Mouse (Mus musculus) kidney, embryonic 14.5 days (tissue): ENCODE results near the gene Gm9918. TPM values are rescaled to one million over a fixed set of nuclear protein-coding genes. Genes with fewer than 3 reads are reported as not detected.
A peak's percentile ranks its signal among the peaks of the same experiment; 100 is the strongest.
"Not testable (repeated sequence)": the region's sequence is repeated elsewhere in the genome, so short reads cannot be mapped to it uniquely, and the experiment has no call there.

Experiments
- ATAC-seq: fragments of 200-750 bp; cut with Nextera tagmentation; 2 replicates; pipeline ENCODE4 v1.8.0; 2017; ENCODE audit warnings: moderate number of reproducible peaks, mild to moderate bottlenecking, moderate TSS enrichment, moderate library complexity; ENCODE audit not compliant: low FRiP score, low TSS enrichment
- H3K27ac ChIP-seq: fragments of 300-500 bp; sonication (generic); 2 replicates; pipeline ENCODE4 v1.5.1; 2014; ENCODE audit warnings: low read depth, mild to moderate bottlenecking, low read length, moderate library complexity, mixed read lengths
- H3K27me3 ChIP-seq: fragments of 300-500 bp; sonication (generic); 2 replicates; pipeline ENCODE4 v1.6.1; 2014; ENCODE audit warnings: mild to moderate bottlenecking, low read length; ENCODE audit not compliant: control insufficient read depth, insufficient read depth
- H3K36me3 ChIP-seq: fragments of 300-500 bp; sonication (generic); 2 replicates; pipeline ENCODE4 v1.6.1; 2014; ENCODE audit warnings: low read length, mixed read lengths; ENCODE audit not compliant: control insufficient read depth, insufficient read depth
- H3K4me1 ChIP-seq: fragments of 300-500 bp; sonication (generic); 2 replicates; pipeline ENCODE4 v1.6.1; 2014; ENCODE audit warnings: low read length, mixed read lengths; ENCODE audit not compliant: control insufficient read depth, insufficient read depth
- H3K4me2 ChIP-seq: fragments of 300-500 bp; sonication (generic); replicated peaks from 2 replicates; pipeline ENCODE4 v1.6.1; 2014; ENCODE audit warnings: low read depth, mild to moderate bottlenecking, low read length
- H3K4me3 ChIP-seq: fragments of 300-500 bp; sonication (generic); 2 replicates; pipeline ENCODE4 v1.5.1; 2014; ENCODE audit warnings: mild to moderate bottlenecking, low read length
- H3K9ac ChIP-seq: fragments of 300-500 bp; sonication (generic); 2 replicates; pipeline ENCODE4 v1.6.1; 2014; ENCODE audit warnings: low read depth, mild to moderate bottlenecking, low read length, moderate library complexity
- H3K9me3 ChIP-seq: fragments of 300-500 bp; sonication (generic); 2 replicates; pipeline ENCODE4 v1.6.1; 2016; ENCODE audit warnings: low read length; ENCODE audit not compliant: control insufficient read depth
- WGBS: fragments of 180-500 bp; shearing (Covaris S2); extraction: QIAGEN DNeasy Blood & Tissue Kit; methylation state at CpG from one replicate; pipeline ENCODE4 v1.1.7; 2014; 5-methylcytosine and 5-hydroxymethylcytosine counted together
- polyA plus RNA-seq: library from polyadenylated mRNA; unstranded; fragments of >200 nt; fragmentation: Nextera tagmentation; extraction: Ambion mirVana; gene quantifications from 2 replicates; pipeline ENCODE4 v1.2.1, GENCODE M21; 2014

The Gm9918 gene
- polyA plus RNA-seq, result 0.37 and 0.84 TPM in 2 replicates

DNA sequence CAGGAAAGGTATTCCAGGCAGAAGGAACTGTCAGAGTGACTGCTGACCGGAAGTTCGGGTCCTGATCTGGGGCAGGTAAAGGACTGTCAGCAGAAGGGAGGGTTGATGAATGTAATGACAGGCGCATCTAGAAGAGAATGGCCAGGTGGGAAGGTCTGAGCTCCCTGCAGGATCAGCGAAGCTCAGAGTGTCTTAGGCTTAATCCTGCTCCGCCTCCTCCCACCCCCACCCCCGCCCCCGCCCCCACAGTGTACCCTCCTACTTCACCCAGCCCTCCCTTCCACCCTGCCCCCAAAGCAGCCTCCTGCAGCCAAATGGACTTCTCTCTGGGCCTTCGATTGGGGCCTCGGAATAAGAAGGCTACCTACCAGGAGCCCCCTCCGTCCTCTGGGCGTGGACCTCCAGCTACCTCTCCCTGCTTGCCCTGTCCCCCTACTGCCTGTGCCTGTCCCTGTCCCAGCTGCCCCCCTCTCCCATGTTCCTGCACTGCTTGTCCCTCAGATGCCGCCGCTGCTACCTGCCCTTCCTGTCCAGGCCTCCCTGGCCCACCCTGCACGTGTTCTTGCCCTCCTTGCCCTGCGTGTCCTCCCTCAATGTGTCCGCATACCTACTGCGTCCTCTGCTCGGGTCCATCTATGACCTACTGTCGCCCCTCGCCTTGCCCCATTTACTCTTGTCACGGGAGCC is at the start of gene Gm9918:
Gene Gm9918 (plus strand): TSS at position 290 of the 687 bp plus-strand sequence.
- H3K36me3 ChIP-seq, result no peaks in the 10 kb centered on the region
- peak within 1 kb of the TSS; percentile 47 for H3K4me2 ChIP-seq
- peak; percentile 69 for ATAC-seq
- no peak within 1 kb of the TSS for H3K27ac ChIP-seq
- peaks cover 10% of the 10 kb centered on the region for H3K4me1 ChIP-seq
- H3K27me3 ChIP-seq, result no peaks in the 10 kb centered on the region
- no peaks in the 10 kb centered on the region for H3K9me3 ChIP-seq
- peak within 1 kb of the TSS; percentile 26 for H3K4me3 ChIP-seq
- peak within 1 kb of the TSS; percentile 47; the same call in 1 of the 2 replicates for H3K9ac ChIP-seq
- WGBS, result 6% methylated on average over 20 of the region's 21 CpGs

DNA sequence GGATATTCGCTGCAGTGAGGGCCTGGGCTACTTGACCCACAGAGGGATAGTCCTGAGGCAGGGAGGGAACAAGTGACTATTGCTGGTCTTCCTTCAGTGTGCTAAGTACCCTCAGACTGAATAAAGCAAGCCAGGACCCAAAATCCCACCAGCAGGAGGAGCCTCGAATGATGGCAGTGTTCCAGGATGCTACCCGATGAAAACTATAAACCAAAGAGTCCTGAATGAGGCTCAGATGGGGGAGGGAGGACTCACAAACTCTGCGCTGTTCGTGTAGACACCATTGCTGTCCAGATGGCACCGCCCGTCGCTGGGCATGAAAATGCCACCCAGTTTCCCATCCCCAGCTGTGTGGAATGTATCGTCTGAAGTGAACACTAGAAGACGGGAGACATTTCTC is 48.0 kb upstream of the Gm9918 start:
- H3K27ac ChIP-seq, result no peak overlapping the region
- no peaks in the 10 kb centered on the region for H3K36me3 ChIP-seq
- no peak overlapping the region for H3K4me3 ChIP-seq
- no peak overlapping the region for H3K4me2 ChIP-seq
- peaks cover 8% of the 10 kb centered on the region; the same call in 1 of the 2 replicates for H3K27me3 ChIP-seq
- WGBS, result 61% methylated on average over 10 of the region's 10 CpGs
- H3K9ac ChIP-seq, result no peak overlapping the region
- no peaks in the 10 kb centered on the region for H3K9me3 ChIP-seq
- ATAC-seq, result no peak
- 0 out of 2 replicates have a peak, but pooled peaks cover 4% of the 10 kb centered on the region for H3K4me1 ChIP-seq

GRCm38 (mm10) chr15:102224186-102224991 is 46.0 kb upstream of the Gm9918 start:
- Histone ChIP-seq H3K9ac (peak overlapping the region; percentile 25), H3K4me1 (0 out of 2 replicates have a peak, but pooled peaks cover 4% of the 10 kb centered on the region), H3K27ac (no peak overlapping the region), H3K4me3 (peak overlapping the region; percentile 45), H3K36me3 (no peaks in the 10 kb centered on the region), H3K27me3 (peaks cover 8% of the 10 kb centered on the region; the same call in 1 of the 2 replicates), H3K4me2 (peak overlapping the region; percentile 86), H3K9me3 (no peaks in the 10 kb centered on the region)
- peak; percentile 88 for ATAC-seq
- WGBS, result 3% methylated on average over 43 of the region's 43 CpGs

DNA sequence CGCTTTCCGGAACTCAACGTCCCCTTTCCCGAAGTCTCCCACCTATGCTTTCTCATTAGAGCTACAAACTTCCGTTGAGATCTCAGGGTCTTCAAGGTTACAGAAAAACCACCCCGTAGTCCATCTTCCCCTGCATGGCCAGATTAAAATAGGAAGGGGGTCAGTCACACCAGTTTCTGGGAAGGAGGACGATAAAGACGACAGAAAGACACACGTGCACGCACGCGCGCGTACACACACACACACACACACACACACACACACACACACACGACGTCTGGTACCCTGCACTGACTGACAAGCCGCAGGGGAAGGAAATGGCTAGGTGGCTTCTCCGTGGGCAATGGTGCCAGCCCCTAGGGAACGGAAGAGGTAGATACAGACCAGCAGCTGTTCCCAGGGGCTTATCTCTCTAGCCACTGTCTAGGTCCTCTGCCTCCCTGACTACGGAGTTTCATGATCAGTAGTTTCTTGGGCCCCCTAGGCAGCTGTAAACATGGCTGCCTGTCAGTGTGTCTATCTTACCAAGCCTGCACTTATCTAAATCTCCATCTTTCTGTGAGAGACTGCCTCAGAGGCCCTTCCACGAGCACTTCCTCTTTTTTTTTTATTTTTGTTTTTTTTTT is 45.3 kb upstream of the Gm9918 start:
- peaks cover 8% of the 10 kb centered on the region; the same call in 1 of the 2 replicates for H3K27me3 ChIP-seq
- H3K9ac ChIP-seq, result peak overlapping the region; percentile 25; the same call in 1 of the 2 replicates
- no peak for ATAC-seq
- H3K4me3 ChIP-seq, result peak overlapping the region; percentile 45
- H3K4me1 ChIP-seq, result 0 out of 2 replicates have a peak, but pooled peaks cover 4% of the 10 kb centered on the region
- peak overlapping the region; percentile 86 for H3K4me2 ChIP-seq
- WGBS, result 13% methylated on average over 21 of the region's 21 CpGs
- H3K27ac ChIP-seq, result no peak overlapping the region
- no peaks in the 10 kb centered on the region for H3K36me3 ChIP-seq
- no peaks in the 10 kb centered on the region for H3K9me3 ChIP-seq

GRCm38 (mm10) chr15:102225619-102226018 is 44.7 kb upstream of the Gm9918 start:
- not testable (repeated sequence) for ATAC-seq, H3K27ac ChIP-seq, H3K9ac ChIP-seq, H3K36me3 ChIP-seq, H3K9me3 ChIP-seq, H3K4me1 ChIP-seq, H3K4me2 ChIP-seq, H3K4me3 ChIP-seq, H3K27me3 ChIP-seq
- WGBS, result 67% methylated on average over 6 of the region's 6 CpGs

DNA sequence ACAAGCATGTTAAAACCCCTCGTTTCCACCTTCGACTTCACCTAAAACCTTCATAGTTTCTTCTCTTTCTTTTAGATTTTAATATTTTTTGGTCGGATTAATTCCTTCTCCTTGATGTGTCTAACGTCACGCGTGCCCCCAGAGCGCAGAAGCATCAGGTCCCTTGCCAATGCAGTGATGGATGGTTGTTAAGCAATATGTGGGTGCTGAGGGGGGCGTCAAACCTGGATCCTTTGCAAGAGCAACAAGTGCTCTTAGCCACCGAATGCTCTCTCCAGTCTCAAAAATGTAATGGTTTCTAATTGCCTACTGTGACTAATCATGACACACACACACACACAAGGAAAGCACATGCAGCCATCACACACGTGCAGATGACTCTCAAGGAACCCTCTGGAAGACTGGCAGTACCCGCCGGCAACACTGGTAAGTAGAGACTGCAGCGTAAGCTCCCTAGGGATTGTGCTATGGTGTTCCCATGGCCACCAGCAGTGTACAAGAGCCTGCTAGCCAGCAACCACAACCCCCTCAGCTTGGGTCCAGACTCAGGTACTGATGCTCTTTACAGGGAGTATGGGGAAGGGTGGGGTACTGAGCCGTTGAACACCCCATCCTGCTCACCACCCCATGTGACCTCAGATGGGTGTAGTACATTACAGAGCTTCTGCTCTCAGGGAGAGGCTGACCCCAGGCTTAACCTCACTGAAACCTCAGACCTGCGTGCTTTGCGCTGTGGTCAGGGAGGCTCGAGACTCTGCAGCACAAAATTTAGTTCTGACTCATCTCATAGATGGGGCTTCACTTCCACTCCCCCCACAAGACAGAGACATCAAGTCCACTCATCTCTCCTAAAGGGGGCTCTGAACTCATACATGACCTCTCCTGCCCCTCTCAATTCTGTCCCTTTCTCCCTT is 39.7 kb upstream of the Gm9918 start:
- H3K4me2 ChIP-seq, result no peak overlapping the region
- ATAC-seq, result no peak
- no peaks in the 10 kb centered on the region for H3K9me3 ChIP-seq
- no peak overlapping the region for H3K4me3 ChIP-seq
- no peaks in the 10 kb centered on the region for H3K27me3 ChIP-seq
- WGBS, result 79% methylated on average over 17 of the region's 17 CpGs
- H3K9ac ChIP-seq, result no peak overlapping the region
- H3K4me1 ChIP-seq, result peaks cover 8% of the 10 kb centered on the region
- H3K36me3 ChIP-seq, result peaks cover under 1% of the 10 kb centered on the region; the same call in 1 of the 2 replicates
- H3K27ac ChIP-seq, result no peak overlapping the region

DNA sequence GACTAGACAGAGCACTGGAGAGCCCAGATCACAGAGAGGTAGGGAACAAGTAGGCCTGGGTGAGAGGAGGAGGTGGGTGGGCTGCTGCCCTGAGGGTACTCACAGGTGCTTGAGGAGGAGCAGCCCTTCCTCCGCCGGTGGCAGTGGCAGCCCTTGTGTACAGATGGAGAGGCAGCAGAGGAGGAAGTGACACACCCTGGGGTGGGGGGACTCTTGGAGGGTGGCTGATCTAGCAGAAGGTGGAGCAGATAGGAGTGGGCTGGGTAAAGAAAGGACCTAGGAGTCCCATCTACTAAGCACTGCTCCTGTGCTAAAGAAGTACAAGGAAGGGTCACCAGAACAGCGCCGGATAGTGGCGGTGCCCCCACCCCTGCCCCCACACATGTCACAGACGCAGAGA is 38.6 kb upstream of the Gm9918 start, which contains the start of gene Itgb7:
Gene Itgb7 (minus strand): TSS at position 197 of the 400 bp plus-strand sequence.
- Histone ChIP-seq H3K9me3 (no peaks in the 10 kb centered on the region), H3K9ac (no peak within 1 kb of the TSS), H3K27ac (no peak within 1 kb of the TSS), H3K4me2 (no peak within 1 kb of the TSS), H3K36me3 (peaks cover 6% of the 10 kb centered on the region; the same call in 1 of the 2 replicates), H3K4me1 (peaks cover 10% of the 10 kb centered on the region), H3K4me3 (no peak within 1 kb of the TSS), H3K27me3 (no peaks in the 10 kb centered on the region)
- ATAC-seq, result no peak
- 49% methylated on average over 6 of the region's 6 CpGs for whole genome bisulfite sequencing

DNA sequence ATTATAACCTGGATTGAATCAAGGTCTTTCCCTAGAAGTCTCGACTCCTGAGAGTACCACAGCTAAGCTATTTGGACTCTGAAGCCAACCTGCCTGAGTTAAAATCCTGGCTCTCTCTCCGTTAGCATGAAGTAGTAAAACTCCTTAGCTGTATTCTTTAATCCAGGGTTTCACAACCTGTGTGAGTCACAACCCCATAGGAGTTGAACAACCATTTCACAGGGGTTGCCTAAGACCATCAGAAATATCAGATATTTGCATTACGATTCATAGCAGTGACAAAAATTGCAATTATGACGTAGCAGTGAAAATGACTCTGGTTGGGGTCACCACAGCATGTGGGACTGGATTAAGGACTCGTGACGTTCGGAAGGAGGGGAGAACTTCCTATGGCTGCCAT is 37.6 kb upstream of the Gm9918 start:
- Histone ChIP-seq H3K27me3 (no peaks in the 10 kb centered on the region), H3K9ac (no peak overlapping the region), H3K9me3 (no peaks in the 10 kb centered on the region), H3K36me3 (peaks cover 6% of the 10 kb centered on the region; the same call in 1 of the 2 replicates), H3K4me2 (no peak overlapping the region), H3K4me1 (peaks cover 10% of the 10 kb centered on the region), H3K4me3 (no peak overlapping the region), H3K27ac (no peak overlapping the region)
- 84% methylated on average over 7 of the region's 7 CpGs for WGBS
- ATAC-seq, result no peak
